Mouse (Mus musculus) CH12.LX (cell line): ENCODE data around the gene Klf7.

Experiments used
- CHD2 ChIP-seq: IDR thresholded peaks from 2 replicates; pipeline ENCODE4 v1.6.1; 2011; ENCODE audit warnings: low read length, improper control_type of control experiment
- CTCF ChIP-seq, 2 experiments: IDR thresholded peaks in 1 of 2; conservative IDR thresholded peaks in 1 of 2; 2 replicates each; pipeline ENCODE4 v1.5.1; 2011 to 2012; ENCODE audit warnings: low read depth in 2 of 2, low read length in 2 of 2, improper control_type of control experiment in 1 of 2, inconsistent platforms in 1 of 2, mild to moderate bottlenecking in 1 of 2, moderate library complexity in 1 of 2
- E2F4 ChIP-seq: IDR thresholded peaks from 2 replicates; pipeline ENCODE4 v1.6.1; 2011; ENCODE audit warnings: low read depth, low read length, improper control_type of control experiment; ENCODE audit not compliant: insufficient replicate concordance
- EP300 ChIP-seq: IDR thresholded peaks from 2 replicates; pipeline ENCODE4 v1.6.1; 2011; ENCODE audit warnings: low read length, improper control_type of control experiment
- GABPA ChIP-seq: IDR thresholded peaks from 2 replicates; pipeline ENCODE4 v1.6.1; 2012; ENCODE audit warnings: low read depth, low read length, improper control_type of control experiment, inconsistent platforms; ENCODE audit not compliant: insufficient replicate concordance
- IRF4 ChIP-seq: IDR thresholded peaks from 2 replicates; pipeline ENCODE4 v1.6.1; 2014; ENCODE audit warnings: low read depth, mild to moderate bottlenecking, inconsistent platforms, low read length, improper control_type of control experiment
- MXI1 ChIP-seq: IDR thresholded peaks from 2 replicates; pipeline ENCODE4 v1.6.1; 2011; ENCODE audit warnings: mild to moderate bottlenecking, low read depth, low read length, improper control_type of control experiment
- POLR2A ChIP-seq: IDR thresholded peaks from 2 replicates; pipeline ENCODE4 v1.6.1; 2011; ENCODE audit warnings: low read depth, mild to moderate bottlenecking, improper control_type of control experiment, low read length
- POLR2AphosphoS2 ChIP-seq: IDR thresholded peaks from 2 replicates; pipeline ENCODE4 v1.6.1; 2011; ENCODE audit warnings: low read depth, low read length, improper control_type of control experiment
- SIN3A ChIP-seq: IDR thresholded peaks from 2 replicates; pipeline ENCODE4 v1.6.1; 2012; ENCODE audit warnings: low read length, improper control_type of control experiment, inconsistent platforms
- UBTF ChIP-seq: IDR thresholded peaks from 2 replicates; pipeline ENCODE4 v1.6.1; 2012; ENCODE audit warnings: low read depth, mild to moderate bottlenecking, inconsistent platforms, low read length, improper control_type of control experiment, moderate library complexity
- USF1 ChIP-seq: IDR thresholded peaks from 2 replicates; pipeline ENCODE4 v1.6.1; 2014; ENCODE audit warnings: low read depth, mild to moderate bottlenecking, inconsistent platforms, low read length, improper control_type of control experiment
- ZNF384 ChIP-seq: IDR thresholded peaks from 2 replicates; pipeline ENCODE4 v1.6.1; 2012; ENCODE audit warnings: low read depth, low read length, improper control_type of control experiment, inconsistent platforms

GRCm38 (mm10) chr1:64008031-64008430 lies 114.1 kb downstream of the Klf7 start:
- TF ChIP-seq CTCF (conservative IDR thresholded peaks at IDR 0.05 in 1 of 2, IDR thresholded peaks at IDR 0.05 in 1 of 2; ENCODE audit: low read depth in 2 of 2, low read length in 2 of 2), result no peak
- no peak for TF ChIP-seq SIN3A
- no peak for TF ChIP-seq POLR2AphosphoS2
- TF ChIP-seq EP300, result no peak
- TF ChIP-seq USF1, result no peak
- TF ChIP-seq E2F4, result no peak
- TF ChIP-seq CHD2, result no peak
- no peak for TF ChIP-seq GABPA
- no peak for TF ChIP-seq MXI1
- TF ChIP-seq POLR2A, result no peak
- TF ChIP-seq UBTF, result no peak
- TF ChIP-seq IRF4, result no peak
- no peak for TF ChIP-seq ZNF384
